In genomic region chr11:113439328-113440030, GRCm38 (mm10) we compare ENCODE assay signal across 8 mouse cellular contexts.
DNase-seq lines count a peak whose midpoint lies in the region; ATAC-seq lines count a peak whose summit lies in the region.

No protein-coding gene starts in this region.

- H3K4me2 ChIP-seq in midbrain, embryonic 15.5 days: no peak overlapping the region

- H3K4me1 ChIP-seq in forebrain, embryonic 10.5 days: peaks cover 39% of the 10 kb centered on the region
- H3K4me1 ChIP-seq in midbrain, embryonic 15.5 days: peaks cover 8% of the 10 kb centered on the region; the same call in 1 of the 2 replicates

- peak overlapping the region; percentile 86 for H3K27ac ChIP-seq in forebrain, embryonic 10.5 days
- H3K27ac ChIP-seq in midbrain, embryonic 15.5 days: peak overlapping the region; percentile 49

- peaks cover 10% of the 10 kb centered on the region; the same call in 1 of the 2 replicates for H3K9me3 ChIP-seq in forebrain, embryonic 10.5 days
- no peaks in the 10 kb centered on the region for H3K9me3 ChIP-seq in midbrain, embryonic 15.5 days

- peak; percentile 73 to 76 for DNase-seq in cerebellum, postnatal 10 days
- no peak for DNase-seq in cerebellum, adult 9-11 months
- peak; percentile 66 for DNase-seq in forebrain, embryonic 10.5 days (ENCODE audit: extremely low spot score, low spot score)
- DNase-seq in layer of hippocampus, adult 8-10 months (ENCODE audit: low spot score in 2 of 2): peak; percentile 75 to 77
- no peak for DNase-seq in adrenal gland, postnatal 10 days
- DNase-seq in cerebellum, adult 8-10 months: no peak

- H3K4me3 ChIP-seq in forebrain, embryonic 10.5 days: no peak overlapping the region
- H3K4me3 ChIP-seq in midbrain, embryonic 15.5 days: no peak overlapping the region

- H3K36me3 ChIP-seq in forebrain, embryonic 10.5 days (replicated peaks): peaks cover 6% of the 10 kb centered on the region; the same call in 1 of the 2 replicates
- H3K36me3 ChIP-seq in midbrain, embryonic 15.5 days (replicated peaks): no peaks in the 10 kb centered on the region

- no peak overlapping the region for H3K9ac ChIP-seq in midbrain, embryonic 15.5 days

- ATAC-seq in midbrain, embryonic 15.5 days (replicated peaks): peak; percentile 64
- no peak for ATAC-seq in erythroid progenitor cell, adult 5-6 weeks (replicated peaks; ENCODE audit: low FRiP score, poor library complexity, severe bottlenecking)

- peaks cover 82% of the 10 kb centered on the region for H3K27me3 ChIP-seq in forebrain, embryonic 10.5 days (ENCODE audit: poor library complexity, severe bottlenecking)
- no peaks in the 10 kb centered on the region for H3K27me3 ChIP-seq in midbrain, embryonic 15.5 days (replicated peaks)

- WGBS in forebrain, embryonic 10.5 days: 42% methylated on average over 20 of the region's 20 CpGs
- WGBS in midbrain, embryonic 15.5 days: 14% methylated on average over 20 of the region's 20 CpGs

Comparison
In these comparisons a context has a peak if more than half of its experiments do, and no peak if none do; other contexts are left out.
1. DNase-seq: peak in cerebellum, postnatal 10 days (2 of 2), forebrain, embryonic 10.5 days (single experiment) and layer of hippocampus, adult 8-10 months (2 of 2); none in cerebellum, adult 9-11 months (single experiment), adrenal gland, postnatal 10 days (single experiment) and cerebellum, adult 8-10 months (single experiment).